Mouse (Mus musculus) forebrain, embryonic 12.5 days (tissue): Measurements from ENCODE around the gene Olfr1411. TPM values are rescaled to one million over a fixed set of nuclear protein-coding genes. Genes with fewer than 3 reads are reported as not detected.

Source experiments
- ATAC-seq: fragments of 200-750 bp; cut with Nextera tagmentation; 2 replicates; pipeline ENCODE4 v1.8.0; 2017; ENCODE audit warnings: moderate TSS enrichment; ENCODE audit not compliant: low FRiP score
- H3K27ac ChIP-seq: fragments of 300-500 bp; sonication (generic); 2 replicates; pipeline ENCODE4 v1.5.1; 2016; ENCODE audit warnings: mild to moderate bottlenecking
- H3K27me3 ChIP-seq: fragments of 300-500 bp; sonication (generic); 2 replicates; pipeline ENCODE4 v1.6.1; 2016; ENCODE audit warnings: mild to moderate bottlenecking
- H3K36me3 ChIP-seq: fragments of 300-500 bp; sonication (generic); replicated peaks from 2 replicates; pipeline ENCODE4 v1.6.1; 2016; ENCODE audit warnings: mild to moderate bottlenecking
- H3K4me1 ChIP-seq: fragments of 300-500 bp; sonication (generic); 2 replicates; pipeline ENCODE4 v1.6.1; 2016
- H3K4me2 ChIP-seq: fragments of 300-500 bp; sonication (generic); 2 replicates; pipeline ENCODE4 v1.6.1; 2016; ENCODE audit warnings: mild to moderate bottlenecking, moderate library complexity
- H3K4me3 ChIP-seq: fragments of 300-500 bp; sonication (generic); replicated peaks from 2 replicates; pipeline ENCODE4 v1.5.1; 2016; ENCODE audit warnings: mild to moderate bottlenecking
- H3K9ac ChIP-seq: fragments of 300-500 bp; sonication (generic); 2 replicates; pipeline ENCODE4 v1.6.1; 2016; ENCODE audit warnings: mild to moderate bottlenecking
- H3K9me3 ChIP-seq: fragments of 300-500 bp; sonication (generic); 2 replicates; pipeline ENCODE4 v1.6.1; 2016
- WGBS: fragments of 180-500 bp; shearing (Covaris S2); methylation state at CpG from one replicate; pipeline ENCODE4 v1.1.7; 2016; 5-methylcytosine and 5-hydroxymethylcytosine counted together
- polyA plus RNA-seq: library from polyadenylated mRNA; unstranded; fragments of >200 nt; fragmentation: Nextera tagmentation; extraction: Ambion mirVana; gene quantifications from 2 replicates; pipeline ENCODE4 v1.2.1, GENCODE M21; 2016

The Olfr1411 gene
- polyA plus RNA-seq, 1 experiment from 2014 or later = not detected

GRCm38 (mm10) chr1:92641514-92642272 is 47.5 kb downstream of the Olfr1411 start, which contains the start of gene Cops9:
Cops9 (minus strand) TSS chr1:92641985.
- Histone ChIP-seq H3K36me3 (peaks cover 28% of the 10 kb centered on the region), H3K27ac (peak within 1 kb of the TSS; percentile 63), H3K4me1 (peaks cover 16% of the 10 kb centered on the region), H3K27me3 (0 out of 2 replicates have a peak, but pooled peaks cover 4% of the 10 kb centered on the region), H3K9me3 (no peaks in the 10 kb centered on the region), H3K4me3 (peak within 1 kb of the TSS; percentile 91), H3K9ac (peak within 1 kb of the TSS; percentile 95), H3K4me2 (peak within 1 kb of the TSS; percentile 99)
- WGBS = 2% methylated on average over 50 of the region's 50 CpGs
- ATAC-seq = peak; percentile 92

- H3K4me1 ChIP-seq = peaks cover 25% of the 10 kb centered on the region
- H3K4me2 ChIP-seq = no peak overlapping the region
- H3K4me3 ChIP-seq = no peak overlapping the region
- H3K27ac ChIP-seq = no peak overlapping the region
- H3K9ac ChIP-seq = no peak overlapping the region
- H3K36me3 ChIP-seq = peaks cover 8% of the 10 kb centered on the region
- no peaks in the 10 kb centered on the region for H3K9me3 ChIP-seq
- 77% methylated on average over 4 of the region's 4 CpGs for WGBS
- no peak for ATAC-seq
- peaks cover 9% of the 10 kb centered on the region for H3K27me3 ChIP-seq
Observed at GRCm38 (mm10) chr1:92643691-92644090, 49.5 kb downstream of the Olfr1411 start.

GRCm38 (mm10) chr1:92644916-92645315 is 50.7 kb downstream of the Olfr1411 start:
- ATAC-seq = no peak

GRCm38 (mm10) chr1:92646111-92646510 is 51.9 kb downstream of the Olfr1411 start:
- H3K27ac ChIP-seq = no peak overlapping the region
- no peaks in the 10 kb centered on the region for H3K36me3 ChIP-seq
- H3K9me3 ChIP-seq = no peaks in the 10 kb centered on the region
- WGBS = 57% methylated on average over 2 of the region's 2 CpGs
- H3K9ac ChIP-seq = no peak overlapping the region
- no peak for ATAC-seq
- no peak overlapping the region for H3K4me2 ChIP-seq
- H3K27me3 ChIP-seq = peaks cover 9% of the 10 kb centered on the region
- H3K4me1 ChIP-seq = peaks cover 13% of the 10 kb centered on the region
- H3K4me3 ChIP-seq = no peak overlapping the region

More at GRCm38 (mm10) chr1:92644916-92645315, 50.7 kb downstream of the Olfr1411 start:
- H3K4me1 ChIP-seq = peaks cover 25% of the 10 kb centered on the region
- WGBS = 82% methylated on average over 5 of the region's 5 CpGs
- peaks cover 9% of the 10 kb centered on the region for H3K27me3 ChIP-seq
- H3K36me3 ChIP-seq = no peaks in the 10 kb centered on the region
- H3K9me3 ChIP-seq = no peaks in the 10 kb centered on the region
- no peak overlapping the region for H3K27ac ChIP-seq
- no peak overlapping the region for H3K4me2 ChIP-seq
- H3K9ac ChIP-seq = no peak overlapping the region
- no peak overlapping the region for H3K4me3 ChIP-seq

- peaks cover 16% of the 10 kb centered on the region for H3K4me1 ChIP-seq
- H3K4me3 ChIP-seq = no peak overlapping the region
- H3K4me2 ChIP-seq = no peak overlapping the region
- peaks cover 9% of the 10 kb centered on the region for H3K27me3 ChIP-seq
- no peaks in the 10 kb centered on the region for H3K9me3 ChIP-seq
- no peak overlapping the region for H3K9ac ChIP-seq
- 81% methylated on average over 7 of the region's 7 CpGs for WGBS
- H3K36me3 ChIP-seq = no peaks in the 10 kb centered on the region
- H3K27ac ChIP-seq = no peak overlapping the region
- ATAC-seq = no peak
Observed at GRCm38 (mm10) chr1:92646601-92647000, 52.4 kb downstream of the Olfr1411 start.

- H3K27me3 ChIP-seq = peaks cover 9% of the 10 kb centered on the region
- H3K4me3 ChIP-seq = no peak overlapping the region
- ATAC-seq = no peak
- no peaks in the 10 kb centered on the region for H3K36me3 ChIP-seq
- H3K27ac ChIP-seq = no peak overlapping the region
- no peak overlapping the region for H3K4me2 ChIP-seq
- H3K9me3 ChIP-seq = no peaks in the 10 kb centered on the region
- no peak overlapping the region for H3K9ac ChIP-seq
- peaks cover 16% of the 10 kb centered on the region for H3K4me1 ChIP-seq
- 78% methylated on average over 4 of the region's 4 CpGs for WGBS
Observed at GRCm38 (mm10) chr1:92647026-92647425, 52.8 kb downstream of the Olfr1411 start.

Other genes starting within 250 kb of the Olfr1411 start
- 228 and 234 TPM in 2 replicates for gene Ndufa10, start 120.6 kb upstream of the Olfr1411 start, polyA plus RNA-seq
- not detected in 2 replicates for gene Olfr1416, start 109.3 kb upstream of the Olfr1411 start, polyA plus RNA-seq
- gene Olfr1415, start 98.3 kb upstream of the Olfr1411 start, polyA plus RNA-seq = not detected in 2 replicates
- 0.05 TPM in 1 of 2 replicates, not detected in the other for gene Olfr1414, start 75.8 kb upstream of the Olfr1411 start, polyA plus RNA-seq
- not detected in 2 replicates for gene Olfr1413, start 23.1 kb upstream of the Olfr1411 start, polyA plus RNA-seq
- not detected in 2 replicates for gene Olfr1412, start 8.6 kb upstream of the Olfr1411 start, polyA plus RNA-seq
- gene Olfr1410, start 11.4 kb downstream of the Olfr1411 start, polyA plus RNA-seq = not detected in 2 replicates
- gene Olfr12, start 23.4 kb downstream of the Olfr1411 start, polyA plus RNA-seq = not detected in 2 replicates
- 383 and 390 TPM in 2 replicates for gene Cops9, start 47.6 kb downstream of the Olfr1411 start, polyA plus RNA-seq
- gene Otos, start 54.4 kb downstream of the Olfr1411 start, polyA plus RNA-seq = 0.12 and 0.20 TPM in 2 replicates
- 124 and 160 TPM in 2 replicates for gene Gpc1, start 237.2 kb downstream of the Olfr1411 start, polyA plus RNA-seq